Mouse (Mus musculus): ENCODE measurements at regions not wholly inside any gene's neighbourhood (a gene's known extent, or its start where the extent isn't known, plus 50 kb on each side); places are given as distances from the start of the nearest gene placed in this dataset.

GRCm38 (mm10) chr12:92737623-92738370 lies 888.8 kb upstream of the Sel1l start:
- TF ChIP-seq CTCF (IDR thresholded peaks at IDR 0.05; ENCODE audit: low read depth, low read length): no peak
- TF ChIP-seq POLR2A (IDR thresholded peaks at IDR 0.05; ENCODE audit: borderline replicate concordance, low read depth, low read length): no peak
